Comparison of ENCODE assay signal across 26 mouse cellular contexts in genomic region chr16:59280542-59280941, GRCm38 (mm10). TPM values are rescaled to one million over a fixed set of nuclear protein-coding genes. Genes with fewer than 3 reads are reported as not detected.
DNase-seq lines count a peak whose midpoint lies in the region; ATAC-seq and TF ChIP-seq lines count a peak whose summit lies in the region.
"Had no signal": no experiment of that assay in that cellular context is flagged by ENCODE, and none has a peak within 500 bp of the region (broad histone marks: within the 10 kb centered on the region; RNA-seq: fewer than 3 reads in every experiment).

No protein-coding gene starts in this region.

- no peak for TF ChIP-seq EP300 in liver, postnatal 0 days (IDR thresholded peaks at IDR 0.05; ENCODE audit: low read depth)

- no peak for ATAC-seq in liver, postnatal 0 days
- ATAC-seq in liver, embryonic 13.5 days (ENCODE audit: low read depth) = peak; percentile 99
- no peak for ATAC-seq in midbrain, embryonic 15.5 days (replicated peaks)
- ATAC-seq: forebrain, embryonic 16.5 days had no signal

- H3K4me3 ChIP-seq in liver, postnatal 0 days (ENCODE audit: low read depth, low read length) = no peak overlapping the region
- no peak overlapping the region for H3K4me3 ChIP-seq in liver, embryonic 13.5 days (replicated peaks)
- no peak overlapping the region for H3K4me3 ChIP-seq in gastrocnemius, adult 2 months
- H3K4me3 ChIP-seq in midbrain, embryonic 15.5 days = no peak overlapping the region
- H3K4me3 ChIP-seq: embryonic facial prominence, embryonic 10.5 days; forebrain, embryonic 12.5 days; heart, embryonic 13.5 days; hindbrain, embryonic 15.5 days had no signal

- H3K9me3 ChIP-seq in liver, postnatal 0 days (ENCODE audit: low read length) = no peaks in the 10 kb centered on the region
- no peaks in the 10 kb centered on the region for H3K9me3 ChIP-seq in liver, embryonic 13.5 days (replicated peaks)
- no peaks in the 10 kb centered on the region for H3K9me3 ChIP-seq in midbrain, embryonic 15.5 days
- H3K9me3 ChIP-seq: embryonic facial prominence, embryonic 10.5 days; forebrain, embryonic 12.5 days; heart, embryonic 13.5 days; hindbrain, embryonic 15.5 days had no signal

- H3K4me2 ChIP-seq in liver, postnatal 0 days (ENCODE audit: low read depth, low read length) = no peak overlapping the region
- no peak overlapping the region for H3K4me2 ChIP-seq in liver, embryonic 13.5 days
- H3K4me2 ChIP-seq in midbrain, embryonic 15.5 days = no peak overlapping the region
- H3K4me2 ChIP-seq: forebrain, embryonic 12.5 days; heart, embryonic 13.5 days; hindbrain, embryonic 15.5 days had no signal

- H3K9ac ChIP-seq in liver, postnatal 0 days (replicated peaks) = no peak overlapping the region
- H3K9ac ChIP-seq in liver, embryonic 13.5 days = no peak overlapping the region
- H3K9ac ChIP-seq in midbrain, embryonic 15.5 days = no peak overlapping the region
- H3K9ac ChIP-seq: forebrain, embryonic 12.5 days; heart, embryonic 13.5 days; hindbrain, embryonic 15.5 days had no signal

- no peak for TF ChIP-seq CTCF in liver, postnatal 0 days (IDR thresholded peaks at IDR 0.05; ENCODE audit: low read depth)
- no peak for TF ChIP-seq CTCF in gastrocnemius, adult 2 months (IDR thresholded peaks at IDR 0.05)

- DNase-seq in liver = peak; percentile 29
- no peak for DNase-seq in liver, postnatal 0 days
- DNase-seq in c-Kit-positive CD71-positive TER-119-negative erythroid progenitor cells, embryonic 14.5 days (ENCODE audit: low read depth) = peak; percentile 21
- DNase-seq in liver, embryonic 13.5 days = peak; percentile 32
- no peak for DNase-seq in gastrocnemius, adult 2 months
- DNase-seq in urinary bladder, postnatal 14 days (ENCODE audit: low spot score) = no peak
- DNase-seq: adrenal gland, postnatal 10 days; cerebellum, adult 2 months; cerebellum, postnatal 10 days; gastrocnemius, postnatal 14 days; heart, postnatal 36 days had no signal

- intact Hi-C loops in gastrocnemius, adult 2 months (cut with DNase I) = no loop called here

- WGBS in liver, postnatal 0 days (ENCODE audit: insufficient replicate concordance) = 48% methylated on average over 3 of the region's 3 CpGs
- 34% methylated on average over 3 of the region's 3 CpGs for WGBS in liver, embryonic 13.5 days (ENCODE audit: insufficient replicate concordance)
- 84% methylated on average over 3 of the region's 3 CpGs for WGBS in midbrain, embryonic 15.5 days

- H3K36me3 ChIP-seq in liver, postnatal 0 days (replicated peaks; ENCODE audit: insufficient read depth, low read length) = no peaks in the 10 kb centered on the region
- H3K36me3 ChIP-seq in liver, embryonic 13.5 days = no peaks in the 10 kb centered on the region
- H3K36me3 ChIP-seq in midbrain, embryonic 15.5 days (replicated peaks) = no peaks in the 10 kb centered on the region
- H3K36me3 ChIP-seq: embryonic facial prominence, embryonic 10.5 days; forebrain, embryonic 12.5 days; heart, embryonic 13.5 days; hindbrain, embryonic 15.5 days had no signal

- no peak overlapping the region for H3K27ac ChIP-seq in liver, postnatal 0 days (ENCODE audit: low read depth)
- H3K27ac ChIP-seq in liver, embryonic 13.5 days = no peak overlapping the region
- H3K27ac ChIP-seq in gastrocnemius, adult 2 months = no peak overlapping the region
- no peak overlapping the region for H3K27ac ChIP-seq in midbrain, embryonic 15.5 days
- H3K27ac ChIP-seq: embryonic facial prominence, embryonic 10.5 days; forebrain, embryonic 12.5 days; heart, embryonic 13.5 days; hindbrain, embryonic 15.5 days had no signal

- H3K27me3 ChIP-seq in liver, postnatal 0 days (ENCODE audit: insufficient read depth, low read length) = no peaks in the 10 kb centered on the region
- no peaks in the 10 kb centered on the region for H3K27me3 ChIP-seq in liver, embryonic 13.5 days
- H3K27me3 ChIP-seq in midbrain, embryonic 15.5 days (replicated peaks) = no peaks in the 10 kb centered on the region
- H3K27me3 ChIP-seq: CH12.LX; forebrain, embryonic 12.5 days; heart, embryonic 13.5 days; hindbrain, embryonic 15.5 days had no signal

- H3K4me1 ChIP-seq in liver, postnatal 0 days (ENCODE audit: insufficient read depth) = no peaks in the 10 kb centered on the region
- no peaks in the 10 kb centered on the region for H3K4me1 ChIP-seq in liver, embryonic 13.5 days (replicated peaks)
- no peaks in the 10 kb centered on the region for H3K4me1 ChIP-seq in midbrain, embryonic 15.5 days
- H3K4me1 ChIP-seq: embryonic facial prominence, embryonic 10.5 days; forebrain, embryonic 12.5 days; heart, embryonic 13.5 days; hindbrain, embryonic 15.5 days had no signal

RNA-seq across cellular contexts. Expression of gene Olfr202, which starts 6.1 kb away (rescaled TPM):
- not detected in 2 replicates for polyA plus RNA-seq in liver, postnatal 0 days (2015; fragmentation: Nextera tagmentation; extraction: Ambion mirVana)
- not detected in 2 replicates for polyA plus RNA-seq in liver, embryonic 13.5 days (2015; fragmentation: Nextera tagmentation; extraction: Ambion mirVana)
- not detected for total RNA-seq in gastrocnemius, adult 2 months (2021)
- polyA plus RNA-seq in midbrain, embryonic 15.5 days (2015; fragmentation: Nextera tagmentation; extraction: Ambion mirVana) = not detected in 2 replicates
- total RNA-seq: adrenal gland, postnatal 10 days; adrenal gland, postnatal 4 days; CH12.LX; gastrocnemius, postnatal 14 days; heart, adult 8-10 months; heart, postnatal 36 days had no signal
- polyA plus RNA-seq: brain, embryonic 14.5 days; cerebellum, adult 2 months; embryonic facial prominence, embryonic 10.5 days; embryonic facial prominence, embryonic 14.5 days; forebrain, embryonic 12.5 days; forebrain, embryonic 16.5 days; frontal cortex, adult 2 months; gonadal fat pad, adult 2 months; heart, embryonic 13.5 days; heart, postnatal 0 days; hindbrain, embryonic 11.5 days; hindbrain, embryonic 15.5 days had no signal

RNA-seq across cellular contexts. Expression of gene Olfr201, which starts 8.1 kb away (rescaled TPM):
- not detected in 2 replicates for polyA plus RNA-seq in liver, postnatal 0 days (2015; fragmentation: Nextera tagmentation; extraction: Ambion mirVana)
- 0.15 and 0.31 TPM in 2 replicates for polyA plus RNA-seq in liver, embryonic 13.5 days (2015; fragmentation: Nextera tagmentation; extraction: Ambion mirVana)
- not detected for total RNA-seq in gastrocnemius, adult 2 months (2021)
- not detected in 2 replicates for polyA plus RNA-seq in midbrain, embryonic 15.5 days (2015; fragmentation: Nextera tagmentation; extraction: Ambion mirVana)
- total RNA-seq: adrenal gland, postnatal 10 days; adrenal gland, postnatal 4 days; CH12.LX; gastrocnemius, postnatal 14 days; heart, adult 8-10 months; heart, postnatal 36 days had no signal
- polyA plus RNA-seq: brain, embryonic 14.5 days; cerebellum, adult 2 months; embryonic facial prominence, embryonic 10.5 days; forebrain, embryonic 12.5 days; forebrain, embryonic 16.5 days; frontal cortex, adult 2 months; gonadal fat pad, adult 2 months; heart, embryonic 13.5 days; heart, postnatal 0 days; hindbrain, embryonic 11.5 days; hindbrain, embryonic 15.5 days had no signal

RNA-seq across cellular contexts. Expression of gene Olfr203, which starts 18.1 kb away (rescaled TPM):
- polyA plus RNA-seq in liver, postnatal 0 days (2015; fragmentation: Nextera tagmentation; extraction: Ambion mirVana) = not detected in 2 replicates
- not detected in 2 replicates for polyA plus RNA-seq in liver, embryonic 13.5 days (2015; fragmentation: Nextera tagmentation; extraction: Ambion mirVana)
- not detected for total RNA-seq in gastrocnemius, adult 2 months (2021)
- polyA plus RNA-seq in midbrain, embryonic 15.5 days (2015; fragmentation: Nextera tagmentation; extraction: Ambion mirVana) = not detected in 2 replicates
- total RNA-seq: adrenal gland, postnatal 10 days; adrenal gland, postnatal 4 days; CH12.LX; gastrocnemius, postnatal 14 days; heart, adult 8-10 months; heart, postnatal 36 days had no signal
- polyA plus RNA-seq: brain, embryonic 14.5 days; cerebellum, adult 2 months; embryonic facial prominence, embryonic 10.5 days; embryonic facial prominence, embryonic 14.5 days; forebrain, embryonic 12.5 days; forebrain, embryonic 16.5 days; frontal cortex, adult 2 months; gonadal fat pad, adult 2 months; heart, embryonic 13.5 days; heart, postnatal 0 days; hindbrain, embryonic 11.5 days; hindbrain, embryonic 15.5 days had no signal

RNA-seq across cellular contexts. Expression of gene Olfr204, which starts 37.5 kb away (rescaled TPM):
- polyA plus RNA-seq in liver, postnatal 0 days (2015; fragmentation: Nextera tagmentation; extraction: Ambion mirVana) = not detected in 2 replicates
- not detected in 2 replicates for polyA plus RNA-seq in liver, embryonic 13.5 days (2015; fragmentation: Nextera tagmentation; extraction: Ambion mirVana)
- not detected for total RNA-seq in gastrocnemius, adult 2 months (2021)
- polyA plus RNA-seq in midbrain, embryonic 15.5 days (2015; fragmentation: Nextera tagmentation; extraction: Ambion mirVana) = not detected in 2 replicates
- total RNA-seq: adrenal gland, postnatal 10 days; CH12.LX; gastrocnemius, postnatal 14 days; heart, adult 8-10 months; heart, postnatal 36 days had no signal
- polyA plus RNA-seq: brain, embryonic 14.5 days; embryonic facial prominence, embryonic 10.5 days; embryonic facial prominence, embryonic 14.5 days; forebrain, embryonic 12.5 days; forebrain, embryonic 16.5 days; frontal cortex, adult 2 months; gonadal fat pad, adult 2 months; heart, embryonic 13.5 days; heart, postnatal 0 days; hindbrain, embryonic 11.5 days; hindbrain, embryonic 15.5 days had no signal

RNA-seq across cellular contexts. Expression of gene Olfr205, which starts 50.4 kb away (rescaled TPM):
- polyA plus RNA-seq in liver, postnatal 0 days (2015; fragmentation: Nextera tagmentation; extraction: Ambion mirVana) = not detected in 2 replicates
- polyA plus RNA-seq in liver, embryonic 13.5 days (2015; fragmentation: Nextera tagmentation; extraction: Ambion mirVana) = not detected in 2 replicates
- not detected for total RNA-seq in gastrocnemius, adult 2 months (2021)
- polyA plus RNA-seq in midbrain, embryonic 15.5 days (2015; fragmentation: Nextera tagmentation; extraction: Ambion mirVana) = not detected in 2 replicates
- total RNA-seq: adrenal gland, postnatal 10 days; adrenal gland, postnatal 4 days; CH12.LX; gastrocnemius, postnatal 14 days; heart, adult 8-10 months; heart, postnatal 36 days had no signal
- polyA plus RNA-seq: brain, embryonic 14.5 days; cerebellum, adult 2 months; embryonic facial prominence, embryonic 10.5 days; embryonic facial prominence, embryonic 14.5 days; forebrain, embryonic 12.5 days; forebrain, embryonic 16.5 days; frontal cortex, adult 2 months; gonadal fat pad, adult 2 months; heart, embryonic 13.5 days; heart, postnatal 0 days; hindbrain, embryonic 11.5 days; hindbrain, embryonic 15.5 days had no signal

Comparison
In these comparisons a context has a peak if more than half of its experiments do, and no peak if none do; other contexts are left out.
1. DNase-seq: peak in liver (single experiment), c-Kit-positive CD71-positive TER-119-negative erythroid progenitor cells, embryonic 14.5 days (single experiment) and liver, embryonic 13.5 days (single experiment); none in liver, postnatal 0 days (single experiment), gastrocnemius, adult 2 months (single experiment) and urinary bladder, postnatal 14 days (single experiment).